Mouse (Mus musculus): ENCODE data around the gene Ube2l6. TPM values are rescaled to one million over a fixed set of nuclear protein-coding genes. Genes with fewer than 3 reads are reported as not detected.

Ube2l6 gene
- polyA plus RNA-seq, 1 experiment from 2014 or later = 33.3 TPM

DNA sequence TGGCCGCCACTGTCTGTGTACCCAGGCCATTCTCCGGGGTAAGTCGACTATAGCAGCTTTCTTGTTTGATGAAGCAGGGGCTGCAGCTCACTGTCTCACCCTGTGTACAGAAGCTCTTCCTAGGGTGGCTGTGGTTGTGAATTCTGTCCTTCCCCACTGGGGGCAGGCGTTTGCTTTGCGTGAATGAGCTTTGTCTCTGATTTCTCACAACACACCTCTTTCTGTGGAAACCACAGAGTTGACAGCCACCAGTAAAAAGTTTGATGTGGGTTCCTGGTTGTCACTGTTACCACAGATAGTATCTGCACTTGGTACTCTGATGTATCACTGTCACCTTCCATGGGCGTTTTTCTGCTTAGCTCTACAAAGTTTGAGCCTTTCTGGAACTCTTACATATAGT lies 19.4 kb upstream of the Ube2l6 start:
- Histone ChIP-seq H3K36me3 (ENCODE audit: control insufficient read depth, insufficient read depth, low read length) (no peaks in the 10 kb centered on the region), H3K4me2 (ENCODE audit: low read length) (no peak overlapping the region), H3K27ac (ENCODE audit: low read depth) (no peak overlapping the region), H3K4me3 (ENCODE audit: low read depth, low read length) (no peak overlapping the region), H3K4me1 (replicated peaks; ENCODE audit: control insufficient read depth, insufficient read depth, low read length) (peaks cover 7% of the 10 kb centered on the region), H3K9me3 (ENCODE audit: control insufficient read depth, low read length) (no peaks in the 10 kb centered on the region), H3K27me3 (replicated peaks; ENCODE audit: control insufficient read depth, insufficient read depth, low read length) (no peaks in the 10 kb centered on the region), H3K9ac (ENCODE audit: low read length) (no peak overlapping the region)
- no peak for ATAC-seq (replicated peaks; ENCODE audit: low FRiP score, low TSS enrichment, low read depth)
- 57% methylated on average over 6 of the region's 6 CpGs for WGBS
- DNase-seq (ENCODE audit: low spot score) = no peak

DNA sequence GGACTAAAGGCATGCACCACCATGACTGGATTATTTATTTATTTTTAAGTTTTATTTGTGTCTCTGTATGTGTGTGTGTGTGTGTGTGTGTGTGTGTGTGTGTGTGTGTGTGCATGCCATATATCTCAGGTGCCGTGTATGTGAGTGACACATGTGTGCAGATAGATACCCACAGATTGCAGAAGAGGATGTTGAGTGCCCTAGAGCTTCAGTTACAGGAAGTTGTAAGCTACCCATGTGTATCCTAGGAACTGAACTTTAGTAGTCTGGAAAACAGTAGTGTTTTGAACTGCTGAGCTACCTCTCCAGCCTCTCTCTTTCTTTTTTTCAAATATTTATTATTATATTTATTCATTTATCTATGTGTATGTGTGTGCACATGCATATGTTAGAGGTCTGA lies 15.3 kb upstream of the Ube2l6 start:
- no peaks in the 10 kb centered on the region for H3K27me3 ChIP-seq (replicated peaks; ENCODE audit: control insufficient read depth, insufficient read depth, low read length)
- WGBS = 88% methylated on average over 1 of the region's 1 CpGs
- no peak for ATAC-seq (replicated peaks; ENCODE audit: low FRiP score, low TSS enrichment, low read depth)
- H3K4me3 ChIP-seq (ENCODE audit: low read depth, low read length) = no peak overlapping the region
- no peaks in the 10 kb centered on the region for H3K9me3 ChIP-seq (ENCODE audit: control insufficient read depth, low read length)
- no peaks in the 10 kb centered on the region for H3K36me3 ChIP-seq (ENCODE audit: control insufficient read depth, insufficient read depth, low read length)
- DNase-seq (ENCODE audit: low spot score) = no peak
- H3K27ac ChIP-seq (ENCODE audit: low read depth) = no peak overlapping the region; the same call in 1 of the 2 replicates
- no peak overlapping the region for H3K9ac ChIP-seq (ENCODE audit: low read length)
- H3K4me1 ChIP-seq (replicated peaks; ENCODE audit: control insufficient read depth, insufficient read depth, low read length) = no peaks in the 10 kb centered on the region; the same call in 1 of the 2 replicates
- no peak overlapping the region for H3K4me2 ChIP-seq (ENCODE audit: low read length)

DNA sequence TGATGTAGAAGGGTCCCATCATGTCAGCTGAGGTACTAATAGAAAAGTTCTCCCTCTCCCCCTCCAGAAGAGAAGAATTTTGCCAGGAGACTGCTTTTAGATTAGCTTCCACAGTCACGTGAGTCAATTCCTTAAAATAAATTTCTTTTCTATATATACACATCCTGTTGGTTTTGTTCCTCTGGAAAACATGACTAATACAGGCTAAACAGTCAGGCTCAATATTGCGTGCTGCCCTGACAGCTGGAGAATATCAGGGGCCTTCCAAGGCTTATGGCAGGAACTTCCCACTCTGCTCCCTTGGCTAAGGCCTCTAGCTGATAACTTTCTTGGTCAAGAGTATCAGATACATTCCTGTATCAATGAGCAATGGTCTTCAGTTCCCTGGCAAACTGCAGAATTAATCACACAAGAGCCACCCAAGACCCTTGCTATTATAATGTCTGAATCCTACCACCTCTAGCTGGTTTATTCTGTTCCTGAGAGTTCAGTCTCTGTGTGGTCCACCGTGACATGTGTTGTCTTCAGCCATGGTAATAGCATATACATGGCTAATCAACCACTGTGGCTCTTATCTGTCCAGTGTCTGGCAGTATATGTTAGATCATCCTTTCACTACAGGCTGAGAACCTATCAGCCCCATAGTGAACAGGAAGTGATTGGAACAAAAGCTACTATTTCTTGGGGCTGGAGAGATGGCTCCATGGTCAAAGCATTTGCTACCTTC lies 14.6 kb upstream of the Ube2l6 start:
- Histone ChIP-seq H3K9me3 (ENCODE audit: control insufficient read depth, low read length) (no peaks in the 10 kb centered on the region), H3K4me1 (replicated peaks; ENCODE audit: control insufficient read depth, insufficient read depth, low read length) (no peaks in the 10 kb centered on the region; the same call in 1 of the 2 replicates), H3K4me3 (ENCODE audit: low read depth, low read length) (no peak overlapping the region), H3K4me2 (ENCODE audit: low read length) (no peak overlapping the region), H3K36me3 (ENCODE audit: control insufficient read depth, insufficient read depth, low read length) (no peaks in the 10 kb centered on the region), H3K9ac (ENCODE audit: low read length) (no peak overlapping the region), H3K27me3 (replicated peaks; ENCODE audit: control insufficient read depth, insufficient read depth, low read length) (no peaks in the 10 kb centered on the region), H3K27ac (ENCODE audit: low read depth) (peak overlapping the region; percentile 69)
- WGBS = 53% methylated on average over 3 of the region's 3 CpGs
- DNase-seq (ENCODE audit: low spot score) (no peak), ATAC-seq (replicated peaks; ENCODE audit: low FRiP score, low TSS enrichment, low read depth) (peak; percentile 66; the same call in 1 of the 2 replicates)

DNA sequence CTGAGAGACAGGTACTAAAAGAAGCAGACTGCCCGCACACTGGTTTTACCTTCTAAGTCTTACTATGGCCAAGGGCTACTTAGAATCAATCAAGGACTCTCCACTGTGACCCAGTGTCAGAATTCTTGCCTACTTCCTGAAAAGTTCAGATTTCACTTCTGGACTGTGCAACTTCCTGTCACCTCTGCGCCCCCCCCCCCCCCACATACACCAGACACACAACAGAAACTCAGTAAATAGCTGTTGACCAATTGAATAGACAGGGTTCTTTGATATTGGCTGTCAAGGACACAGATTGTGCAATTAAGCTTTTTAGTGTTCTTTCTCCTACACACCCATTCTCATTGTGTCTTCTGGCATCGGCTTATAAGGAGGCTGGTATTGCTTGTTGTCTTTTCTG lies 10.3 kb upstream of the Ube2l6 start:
- Histone ChIP-seq H3K9me3 (ENCODE audit: control insufficient read depth, low read length) (no peaks in the 10 kb centered on the region), H3K4me1 (replicated peaks; ENCODE audit: control insufficient read depth, insufficient read depth, low read length) (no peaks in the 10 kb centered on the region; the same call in 1 of the 2 replicates), H3K4me3 (ENCODE audit: low read depth, low read length) (no peak overlapping the region), H3K27me3 (replicated peaks; ENCODE audit: control insufficient read depth, insufficient read depth, low read length) (no peaks in the 10 kb centered on the region), H3K36me3 (ENCODE audit: control insufficient read depth, insufficient read depth, low read length) (no peaks in the 10 kb centered on the region), H3K27ac (ENCODE audit: low read depth) (no peak overlapping the region), H3K4me2 (ENCODE audit: low read length) (no peak overlapping the region), H3K9ac (ENCODE audit: low read length) (no peak overlapping the region)
- ATAC-seq (replicated peaks; ENCODE audit: low FRiP score, low TSS enrichment, low read depth) (no peak), DNase-seq (ENCODE audit: low spot score) (no peak)
- 79% methylated on average over 3 of the region's 3 CpGs for WGBS

DNA sequence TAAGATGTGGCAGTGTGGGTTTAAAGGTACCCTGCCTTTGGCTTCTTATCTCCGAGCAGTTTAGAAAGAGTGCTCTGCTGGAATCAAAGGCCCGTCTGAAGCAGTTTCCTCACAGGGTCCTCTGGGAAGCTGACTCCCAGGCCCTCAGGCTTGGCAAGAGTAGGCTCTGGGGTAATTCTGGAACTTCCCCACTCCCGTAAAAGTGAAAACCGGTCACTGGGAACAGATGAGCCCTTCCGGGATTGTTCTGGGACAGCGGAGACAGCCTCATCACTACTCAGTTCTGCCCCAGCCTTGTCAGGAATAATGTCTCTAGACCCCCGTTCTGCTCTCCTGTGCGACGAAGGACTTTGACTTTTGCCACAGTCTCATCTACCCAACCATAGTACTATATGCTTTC lies 8.2 kb upstream of the Ube2l6 start:
- DNase-seq (ENCODE audit: low spot score) = no peak
- Histone ChIP-seq H3K9me3 (ENCODE audit: control insufficient read depth, low read length) (no peaks in the 10 kb centered on the region), H3K9ac (ENCODE audit: low read length) (no peak overlapping the region), H3K4me3 (ENCODE audit: low read depth, low read length) (no peak overlapping the region), H3K27me3 (replicated peaks; ENCODE audit: control insufficient read depth, insufficient read depth, low read length) (no peaks in the 10 kb centered on the region), H3K36me3 (ENCODE audit: control insufficient read depth, insufficient read depth, low read length) (no peaks in the 10 kb centered on the region), H3K4me1 (replicated peaks; ENCODE audit: control insufficient read depth, insufficient read depth, low read length) (no peaks in the 10 kb centered on the region), H3K27ac (ENCODE audit: low read depth) (no peak overlapping the region), H3K4me2 (ENCODE audit: low read length) (no peak overlapping the region)
- ATAC-seq (replicated peaks; ENCODE audit: low FRiP score, low TSS enrichment, low read depth) = no peak
- WGBS = 59% methylated on average over 9 of the region's 9 CpGs

DNA sequence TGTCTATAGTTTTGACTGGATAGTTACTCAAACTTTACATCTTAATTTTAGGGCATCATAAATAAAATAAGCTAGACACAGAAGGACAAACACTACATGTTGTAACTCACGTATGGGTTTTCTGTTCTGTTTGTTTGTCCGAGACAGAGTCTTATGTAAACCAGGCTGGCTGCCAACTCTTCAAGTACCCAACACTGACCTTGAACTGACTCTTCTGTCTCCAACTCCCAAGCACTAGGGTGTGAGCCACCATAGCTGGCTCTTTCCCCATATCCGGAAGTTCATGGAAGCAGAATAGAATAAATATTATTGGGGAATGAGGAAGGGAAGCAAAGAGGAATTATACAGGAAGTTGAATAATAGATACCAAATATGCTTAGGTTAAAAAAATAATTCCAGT lies 6.1 kb upstream of the Ube2l6 start:
- Histone ChIP-seq H3K4me3 (ENCODE audit: low read depth, low read length) (no peak overlapping the region), H3K4me1 (replicated peaks; ENCODE audit: control insufficient read depth, insufficient read depth, low read length) (no peaks in the 10 kb centered on the region), H3K27me3 (replicated peaks; ENCODE audit: control insufficient read depth, insufficient read depth, low read length) (no peaks in the 10 kb centered on the region), H3K27ac (ENCODE audit: low read depth) (no peak overlapping the region), H3K9me3 (ENCODE audit: control insufficient read depth, low read length) (no peaks in the 10 kb centered on the region), H3K9ac (ENCODE audit: low read length) (no peak overlapping the region), H3K4me2 (ENCODE audit: low read length) (no peak overlapping the region), H3K36me3 (ENCODE audit: control insufficient read depth, insufficient read depth, low read length) (no peaks in the 10 kb centered on the region)
- DNase-seq (ENCODE audit: low spot score) (no peak), ATAC-seq (replicated peaks; ENCODE audit: low FRiP score, low TSS enrichment, low read depth) (no peak)
- WGBS = 56% methylated on average over 3 of the region's 3 CpGs

DNA sequence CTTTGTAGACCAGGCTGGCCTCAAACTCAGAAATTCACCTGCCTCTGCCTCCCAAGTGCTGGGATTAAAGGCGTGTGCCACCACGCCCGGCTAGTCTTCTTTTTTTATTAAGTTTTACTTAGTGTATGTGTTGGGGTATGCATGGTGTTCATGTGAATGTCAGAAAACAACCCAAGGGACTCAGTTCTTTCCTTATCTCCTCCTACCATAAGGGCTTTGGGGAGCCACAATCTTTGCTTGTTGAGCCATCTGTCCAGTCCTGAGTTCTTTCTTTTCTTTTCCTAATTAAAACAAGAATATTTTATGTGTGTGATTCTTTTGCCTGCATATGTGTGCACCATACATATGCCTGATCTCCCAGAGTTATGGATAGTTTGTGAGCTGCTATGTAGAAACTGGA lies 5.5 kb upstream of the Ube2l6 start:
- Histone ChIP-seq H3K4me2 (ENCODE audit: low read length) (no peak overlapping the region), H3K27me3 (replicated peaks; ENCODE audit: control insufficient read depth, insufficient read depth, low read length) (no peaks in the 10 kb centered on the region), H3K9me3 (ENCODE audit: control insufficient read depth, low read length) (no peaks in the 10 kb centered on the region), H3K27ac (ENCODE audit: low read depth) (no peak overlapping the region), H3K4me3 (ENCODE audit: low read depth, low read length) (no peak overlapping the region), H3K9ac (ENCODE audit: low read length) (no peak overlapping the region), H3K36me3 (ENCODE audit: control insufficient read depth, insufficient read depth, low read length) (no peaks in the 10 kb centered on the region), H3K4me1 (replicated peaks; ENCODE audit: control insufficient read depth, insufficient read depth, low read length) (no peaks in the 10 kb centered on the region)
- ATAC-seq (replicated peaks; ENCODE audit: low FRiP score, low TSS enrichment, low read depth) (no peak), DNase-seq (ENCODE audit: low spot score) (no peak)
- WGBS = 76% methylated on average over 3 of the region's 3 CpGs

DNA sequence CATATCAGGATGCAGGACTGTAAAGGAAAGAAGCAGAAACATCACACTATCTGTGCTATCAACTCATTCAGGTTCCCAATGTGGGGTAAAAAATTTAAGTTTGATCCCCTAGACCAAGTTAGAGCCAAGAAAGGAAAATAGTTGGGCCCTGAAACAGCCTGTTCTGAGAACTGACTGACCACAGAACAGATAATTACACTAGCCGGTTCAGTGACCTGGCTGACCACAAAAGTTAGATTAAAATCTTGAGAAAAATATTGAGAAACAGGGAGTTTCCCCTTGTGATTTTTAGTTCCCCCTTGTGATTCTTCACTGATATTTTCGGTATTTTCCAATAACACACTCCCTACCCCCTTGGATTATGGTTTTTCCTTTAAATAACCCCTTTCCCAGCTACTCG lies 4.8 kb upstream of the Ube2l6 start:
- Histone ChIP-seq H3K36me3 (ENCODE audit: control insufficient read depth, insufficient read depth, low read length) (no peaks in the 10 kb centered on the region), H3K27me3 (replicated peaks; ENCODE audit: control insufficient read depth, insufficient read depth, low read length) (no peaks in the 10 kb centered on the region), H3K27ac (ENCODE audit: low read depth) (no peak overlapping the region), H3K9me3 (ENCODE audit: control insufficient read depth, low read length) (no peaks in the 10 kb centered on the region), H3K4me2 (ENCODE audit: low read length) (no peak overlapping the region), H3K4me1 (replicated peaks; ENCODE audit: control insufficient read depth, insufficient read depth, low read length) (no peaks in the 10 kb centered on the region), H3K4me3 (ENCODE audit: low read depth, low read length) (no peak overlapping the region), H3K9ac (ENCODE audit: low read length) (no peak overlapping the region)
- WGBS = 91% methylated on average over 3 of the region's 3 CpGs
- ATAC-seq (replicated peaks; ENCODE audit: low FRiP score, low TSS enrichment, low read depth) = no peak
- no peak for DNase-seq (ENCODE audit: low spot score)

DNA sequence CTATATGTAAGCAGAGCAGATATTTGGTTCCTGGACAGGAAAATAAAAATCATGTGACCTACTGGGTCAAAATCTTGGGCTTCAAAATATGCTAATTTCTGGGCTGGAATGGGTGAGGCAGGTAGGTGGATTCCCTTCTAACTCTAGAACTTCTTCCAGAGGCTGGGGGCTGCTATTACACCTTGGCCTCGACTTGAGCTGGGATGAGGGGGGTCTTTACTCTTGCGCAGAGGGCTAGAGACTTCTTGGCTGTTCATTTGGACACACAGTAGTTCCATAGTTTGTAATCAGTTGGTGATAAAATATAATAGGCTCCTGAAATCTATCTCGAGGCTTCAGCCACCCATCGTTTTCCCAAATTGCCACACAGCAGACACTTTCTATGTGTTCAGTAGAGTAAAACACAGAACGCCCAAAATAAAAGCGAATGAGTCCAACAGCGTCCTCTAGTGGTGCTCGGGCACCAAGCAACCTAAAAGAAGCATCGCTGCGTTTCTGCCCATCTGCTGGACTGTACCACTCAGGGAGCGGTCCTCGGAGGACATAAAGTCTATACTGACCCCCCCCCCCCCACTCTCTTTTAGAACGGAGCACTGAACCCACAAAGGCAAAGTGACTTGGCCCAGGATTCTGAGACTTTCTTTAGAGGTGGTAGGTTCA lies 665 bp upstream of the Ube2l6 start:
- Histone ChIP-seq H3K27me3 (replicated peaks; ENCODE audit: control insufficient read depth, insufficient read depth, low read length) (no peaks in the 10 kb centered on the region), H3K4me3 (ENCODE audit: low read depth, low read length) (peak overlapping the region; percentile 61), H3K4me1 (replicated peaks; ENCODE audit: control insufficient read depth, insufficient read depth, low read length) (no peaks in the 10 kb centered on the region; the same call in 1 of the 2 replicates), H3K9ac (ENCODE audit: low read length) (peak overlapping the region; percentile 48), H3K27ac (ENCODE audit: low read depth) (0 out of 2 replicates have a peak overlapping the region, but pooled peaks have one; percentile 43), H3K9me3 (ENCODE audit: control insufficient read depth, low read length) (no peaks in the 10 kb centered on the region), H3K36me3 (ENCODE audit: control insufficient read depth, insufficient read depth, low read length) (no peaks in the 10 kb centered on the region), H3K4me2 (ENCODE audit: low read length) (peak overlapping the region; percentile 60)
- ATAC-seq (replicated peaks; ENCODE audit: low FRiP score, low TSS enrichment, low read depth) = peak; percentile 41
- 10% methylated on average over 13 of the region's 13 CpGs for WGBS
- DNase-seq (ENCODE audit: low spot score) = peak; percentile 90

All from intestine, embryonic 14.5 days (tissue).